Mouse (Mus musculus): ENCODE measurements around the gene Glipr2.

Glipr2 gene

DNA sequence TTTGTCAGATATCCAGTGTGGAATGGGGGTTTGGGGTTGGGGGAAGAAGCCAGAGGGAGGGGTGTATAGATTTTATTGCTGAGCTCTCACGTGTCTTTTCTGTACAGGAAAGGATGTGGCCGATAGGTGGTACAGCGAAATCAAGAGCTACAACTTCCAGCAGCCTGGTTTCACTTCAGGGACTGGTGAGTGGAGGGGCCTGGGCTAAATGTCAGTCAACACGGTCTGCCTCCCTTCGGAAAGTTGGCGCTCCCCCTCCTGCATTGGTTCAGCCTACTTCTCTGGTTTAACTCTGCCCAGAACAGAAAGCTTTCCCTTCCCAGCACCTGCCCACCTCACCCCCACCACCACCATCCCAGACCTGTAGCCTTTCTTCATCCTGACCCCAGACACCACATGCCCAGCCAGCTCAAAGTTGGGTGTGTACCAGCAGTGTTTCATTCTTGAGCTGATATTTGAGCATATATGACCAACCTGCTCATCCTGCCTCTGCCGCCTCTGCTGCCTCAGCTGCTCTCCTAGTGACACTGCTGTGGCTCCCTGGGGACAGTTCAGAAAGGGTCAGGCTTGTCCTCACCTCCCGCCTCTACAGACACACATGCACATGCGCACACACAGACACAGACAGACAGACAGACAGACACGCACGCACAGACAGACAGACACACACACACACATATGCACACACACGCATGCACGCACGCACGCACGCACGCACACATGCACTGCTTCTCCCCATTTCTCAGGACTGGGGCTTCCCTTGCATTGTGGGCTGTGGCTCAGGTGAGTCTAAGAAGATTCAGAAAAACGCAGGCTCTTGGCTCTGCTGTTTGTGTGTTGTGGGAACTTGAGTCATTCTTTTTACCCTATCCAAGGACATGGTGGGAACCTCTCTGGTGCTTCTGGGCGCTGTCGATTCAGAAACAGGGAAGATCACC is 13.5 kb downstream of the Glipr2 start:
- no peak for DNase-seq (ENCODE audit: low read depth)

DNA sequence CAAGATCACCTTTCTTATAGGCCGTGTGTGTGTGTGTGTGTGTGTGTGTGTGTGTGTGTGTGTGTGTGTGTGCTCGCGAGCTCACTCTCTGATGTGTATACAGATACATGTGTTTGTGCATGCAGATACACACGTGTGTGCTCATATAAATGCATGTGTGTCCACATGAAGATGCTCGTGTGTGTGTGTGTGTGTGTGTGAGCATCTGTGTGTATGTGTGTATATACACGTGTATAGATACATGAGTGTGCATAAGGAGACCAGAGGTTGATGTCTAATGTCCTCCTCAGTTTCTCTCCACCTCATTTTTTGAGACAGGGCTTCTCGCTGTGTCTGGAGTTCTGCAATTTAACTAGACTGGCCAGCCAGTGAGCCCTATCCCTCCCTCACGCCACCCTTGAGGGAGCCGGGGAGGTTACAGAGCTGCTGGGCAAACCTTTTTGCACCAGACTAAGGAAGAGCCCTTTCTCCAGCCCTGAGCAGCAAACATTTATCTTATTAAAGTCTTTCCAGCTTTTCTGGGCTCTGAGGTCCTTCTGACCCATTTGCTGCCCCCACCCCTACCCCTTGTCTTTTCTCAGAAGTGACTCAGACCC is 14.4 kb downstream of the Glipr2 start:
- no peak for DNase-seq (ENCODE audit: low read depth)

GRCm38 (mm10) chr4:43972137-43972591 is 15.0 kb downstream of the Glipr2 start:
- peak; percentile 98 for DNase-seq (ENCODE audit: low read depth)

GRCm38 (mm10) chr4:43973526-43973981 is 16.4 kb downstream of the Glipr2 start:
- peak; percentile 70 for DNase-seq (ENCODE audit: low read depth)

DNA sequence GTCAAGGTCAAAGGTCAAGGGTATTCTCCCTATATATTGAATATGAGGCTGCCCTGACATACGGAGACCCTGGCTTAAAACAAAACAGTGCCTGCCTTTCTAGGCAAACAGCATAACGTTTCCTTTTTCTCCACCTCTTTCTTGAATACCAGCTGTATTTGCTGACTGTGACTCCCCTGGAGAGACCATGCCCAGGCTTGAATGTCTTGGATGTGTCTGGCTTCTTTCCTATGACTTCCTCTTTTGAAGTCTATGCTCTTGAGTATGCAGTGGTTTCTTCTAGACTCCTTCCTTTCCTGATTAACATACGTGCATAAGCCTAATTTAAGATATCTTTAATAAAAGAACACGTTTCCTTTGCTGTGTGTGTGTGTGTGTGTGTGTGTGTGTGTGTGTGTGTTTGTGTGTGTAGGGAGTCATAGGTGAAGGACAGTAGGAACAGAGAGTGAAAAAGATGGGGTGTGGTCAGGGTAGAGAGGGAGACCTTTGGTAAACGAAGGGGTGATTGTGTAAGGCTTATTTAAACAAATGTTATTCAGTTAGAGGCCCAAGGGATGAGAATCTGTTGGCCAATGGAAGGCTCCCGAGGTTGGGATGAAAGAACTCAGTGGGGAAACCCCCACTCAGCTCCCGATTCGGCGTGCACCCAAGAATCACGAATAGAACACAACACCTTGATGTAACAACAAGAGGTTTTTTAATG is 17.9 kb downstream of the Glipr2 start:
- DNase-seq (ENCODE audit: low read depth): peak; percentile 61

GRCm38 (mm10) chr4:43976223-43976740 is 19.1 kb downstream of the Glipr2 start:
- DNase-seq (ENCODE audit: low read depth): no peak

- no peak for DNase-seq (ENCODE audit: low read depth)
These were observed 21.6 kb downstream of the Glipr2 start for GRCm38 (mm10) chr4:43978521-43979443.

DNA sequence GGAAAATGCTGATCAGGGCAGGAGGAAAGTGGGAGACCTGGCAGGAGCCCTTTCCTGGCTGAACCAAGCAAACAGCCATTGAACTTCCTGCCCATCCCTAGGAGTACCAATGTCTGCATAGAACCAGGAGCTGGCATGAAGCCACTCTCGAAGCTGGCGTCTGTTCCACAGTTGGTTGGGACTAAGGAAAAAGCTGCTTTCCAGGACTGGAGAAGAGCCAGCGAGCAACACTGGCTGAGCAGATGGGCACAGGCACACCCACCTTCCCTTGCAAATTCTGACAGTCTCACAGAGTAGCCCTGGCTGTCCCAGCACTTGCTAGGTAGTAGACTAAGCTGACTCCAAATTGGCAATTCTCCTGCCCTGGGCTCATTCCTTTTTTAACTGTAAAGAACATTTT is 22.5 kb downstream of the Glipr2 start:
- no peak for DNase-seq (ENCODE audit: low read depth)

GRCm38 (mm10) chr4:43980236-43980635 is 23.0 kb downstream of the Glipr2 start:
- no peak for DNase-seq (ENCODE audit: low read depth)

DNA sequence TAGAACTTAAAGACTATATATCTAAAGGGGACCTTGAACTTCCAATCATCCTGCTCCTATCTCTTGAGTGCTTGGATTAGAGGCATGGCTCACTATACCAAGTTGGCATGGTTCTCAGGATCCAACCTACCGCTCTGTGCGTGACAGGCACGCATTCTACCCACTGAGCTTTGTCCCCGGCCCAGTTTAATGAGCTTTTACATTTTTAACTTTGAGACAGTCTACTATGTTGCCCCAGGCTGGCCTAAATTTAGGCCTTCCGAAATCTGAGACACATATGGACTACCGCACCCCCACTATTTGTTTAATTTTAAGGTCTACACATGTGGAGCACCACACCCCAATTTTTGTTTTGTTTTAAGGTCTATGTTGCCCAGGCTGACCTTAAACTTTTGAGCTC is 23.6 kb downstream of the Glipr2 start:
- DNase-seq (ENCODE audit: low read depth): no peak

DNA sequence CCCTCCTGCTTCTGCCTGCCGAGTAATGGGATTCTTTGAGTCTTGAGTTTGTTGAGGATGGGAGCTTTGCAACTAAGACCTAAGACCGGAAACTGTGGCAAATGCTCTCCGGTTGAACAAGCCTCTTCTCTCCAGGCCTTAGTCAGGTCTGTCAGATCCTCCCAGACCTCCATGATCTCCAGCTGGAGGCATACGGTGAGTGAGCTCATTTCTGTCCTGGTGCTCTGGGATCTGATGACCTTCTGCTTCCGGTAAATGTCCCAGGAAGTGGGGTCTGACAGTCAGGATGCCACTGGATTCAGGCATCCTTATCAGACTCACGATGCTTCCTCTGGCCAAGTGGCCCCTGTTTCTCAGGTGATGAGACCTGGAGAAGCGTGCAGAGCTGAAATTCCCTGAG is 24.1 kb downstream of the Glipr2 start:
- DNase-seq (ENCODE audit: low read depth): no peak

GRCm38 (mm10) chr4:43982053-43982732 is 25.0 kb downstream of the Glipr2 start:
- DNase-seq (ENCODE audit: low read depth): peak; percentile 92

GRCm38 (mm10) chr4:43983181-43983580 is 26.0 kb downstream of the Glipr2 start, which contains the start of gene Ccin:
Gene Ccin (plus strand): TSS chr4:43983483.
- DNase-seq (ENCODE audit: low read depth): no peak

DNA sequence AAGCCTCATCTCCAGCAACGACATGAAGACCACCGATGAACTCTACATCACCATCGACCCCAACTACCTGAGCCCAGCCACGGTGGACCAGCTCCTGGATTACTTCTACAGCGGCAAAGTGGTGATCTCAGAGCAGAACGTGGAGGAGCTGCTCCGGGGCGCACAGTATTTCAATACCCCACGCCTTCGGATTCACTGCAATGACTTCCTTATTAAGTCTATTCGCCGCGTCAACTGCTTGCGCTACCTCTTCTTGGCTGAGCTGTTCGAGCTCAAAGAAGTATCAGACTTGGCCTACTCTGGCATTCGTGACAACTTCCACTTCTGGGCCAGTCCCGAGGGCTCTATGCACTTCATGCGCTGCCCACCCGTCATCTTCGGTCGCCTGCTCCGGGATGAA is 26.6 kb downstream of the Glipr2 start:
- no peak for DNase-seq (ENCODE audit: low read depth)

DNA sequence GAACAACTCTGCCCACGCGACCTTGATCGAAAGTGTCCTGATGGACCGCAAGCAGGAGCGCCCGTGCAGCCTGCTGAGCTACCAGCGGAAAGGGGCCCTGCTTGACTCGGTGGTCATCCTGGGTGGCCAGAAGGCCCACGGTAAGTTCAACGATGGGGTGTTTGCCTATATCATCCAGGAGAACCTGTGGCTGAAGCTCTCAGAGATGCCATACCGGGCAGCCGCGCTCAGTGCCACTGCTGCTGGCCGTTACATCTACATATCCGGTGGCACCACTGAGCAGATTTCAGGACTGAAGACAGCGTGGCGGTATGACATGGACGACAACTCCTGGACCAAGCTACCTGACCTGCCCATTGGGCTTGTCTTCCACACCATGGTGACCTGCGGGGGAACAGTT is 27.1 kb downstream of the Glipr2 start:
- DNase-seq (ENCODE audit: low read depth): no peak

DNA sequence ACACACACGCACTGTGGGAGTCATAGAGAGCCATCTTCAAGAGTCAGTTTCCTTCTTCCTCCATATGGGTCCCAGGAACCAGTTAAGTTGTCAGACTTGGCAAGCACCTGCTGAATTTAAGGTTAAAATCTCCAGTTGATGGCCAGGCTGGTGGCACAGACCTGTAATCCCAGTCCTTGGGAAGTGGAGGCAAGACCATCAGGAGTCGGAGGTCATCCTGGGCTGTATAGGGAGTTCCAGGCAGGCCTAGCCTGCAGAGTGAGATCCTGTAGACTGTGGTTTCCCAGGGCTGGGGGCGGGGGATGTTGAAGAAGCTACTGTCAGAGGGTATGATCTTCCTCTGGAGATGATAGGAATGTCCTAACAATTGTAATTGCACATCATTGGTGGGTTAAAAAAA is 31.8 kb downstream of the Glipr2 start:
- no peak for DNase-seq (ENCODE audit: low read depth)

DNA sequence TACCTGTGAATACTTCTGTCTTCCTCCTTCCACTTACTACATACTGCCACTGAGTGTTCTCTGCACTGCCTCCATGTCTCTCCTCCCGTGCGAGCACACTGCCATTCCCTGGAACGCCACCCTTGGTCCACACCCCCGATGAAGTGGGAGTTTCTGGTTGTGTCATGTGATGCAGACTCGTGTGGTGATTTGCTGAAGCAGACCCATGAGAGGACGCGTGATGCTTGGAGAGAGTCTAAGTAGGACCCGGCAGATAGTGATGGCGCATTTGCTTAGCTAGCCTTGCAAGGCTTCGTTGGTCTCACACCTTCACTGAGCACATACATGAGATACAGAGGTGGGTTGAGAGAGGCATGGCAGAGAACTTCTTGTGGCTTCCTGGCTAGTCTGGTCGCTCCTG is 35.9 kb downstream of the Glipr2 start:
- no peak for DNase-seq (ENCODE audit: low read depth)

DNA sequence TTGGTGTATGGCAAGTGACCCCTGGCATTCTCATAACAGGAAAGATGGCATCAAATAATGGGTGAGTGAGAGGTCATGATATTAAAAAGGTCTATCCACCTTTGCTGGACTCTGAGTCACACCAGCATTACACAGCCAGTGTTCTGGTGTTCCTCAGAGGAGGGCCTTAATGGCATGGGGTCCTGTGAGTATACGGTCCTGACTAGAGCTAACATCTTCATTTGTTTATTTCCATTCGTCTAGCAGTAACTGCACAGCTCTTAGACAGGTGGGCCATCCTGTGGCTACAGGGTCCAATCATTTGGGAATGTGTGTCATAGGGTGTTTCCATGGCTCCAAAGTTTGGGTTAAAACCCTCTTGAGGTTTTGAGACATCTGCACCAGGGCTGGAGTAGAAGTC is 37.1 kb downstream of the Glipr2 start:
- no peak for DNase-seq (ENCODE audit: low read depth)

DNA sequence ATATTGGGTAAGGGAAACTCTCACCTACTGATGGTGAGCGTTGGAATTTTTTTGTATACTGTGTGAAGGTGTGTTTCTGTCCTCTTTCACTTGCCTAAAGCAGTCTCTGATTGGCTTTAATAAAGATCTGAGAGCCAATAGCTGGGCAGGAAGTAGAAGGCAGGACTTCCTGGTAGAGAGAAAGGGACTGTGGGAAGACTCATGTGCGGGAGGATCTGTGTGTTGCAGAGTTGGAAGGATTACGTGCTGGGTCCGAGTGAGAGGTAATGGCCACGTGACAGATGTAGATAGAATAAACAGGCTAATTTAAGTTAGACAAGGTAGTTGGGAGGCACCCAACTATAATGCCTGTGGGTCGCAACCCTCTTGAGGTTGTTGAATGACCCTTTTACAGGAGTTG is 46.4 kb downstream of the Glipr2 start:
- DNase-seq (ENCODE audit: low read depth): no peak

DNA sequence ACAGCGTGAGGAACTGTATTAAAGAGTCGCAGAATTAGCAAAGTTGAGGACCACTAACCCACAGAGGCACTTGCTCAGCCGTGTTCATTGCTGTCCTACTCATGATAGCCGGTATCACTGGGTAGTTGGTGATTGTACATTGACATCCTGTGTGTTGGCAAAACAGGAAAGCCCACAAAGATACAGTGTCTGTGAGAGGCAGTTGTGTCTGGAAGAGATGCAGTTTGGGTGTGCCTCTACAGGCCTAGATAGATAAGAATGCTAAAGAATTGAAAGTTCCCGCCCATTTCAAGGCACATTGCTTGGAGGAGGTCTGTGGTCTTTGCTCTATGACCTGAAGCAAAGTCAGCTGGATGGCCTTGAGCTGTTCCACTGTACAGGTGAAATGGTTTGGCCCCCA is 46.9 kb downstream of the Glipr2 start, which contains the start of gene Clta:
Gene Clta (plus strand): TSS at position 327 of the 400 bp plus-strand sequence.
- DNase-seq (ENCODE audit: low read depth): no peak

All from 416B (cell line).